ENCODE assay signal across 16 mouse cellular contexts in the genomic region with DNA sequence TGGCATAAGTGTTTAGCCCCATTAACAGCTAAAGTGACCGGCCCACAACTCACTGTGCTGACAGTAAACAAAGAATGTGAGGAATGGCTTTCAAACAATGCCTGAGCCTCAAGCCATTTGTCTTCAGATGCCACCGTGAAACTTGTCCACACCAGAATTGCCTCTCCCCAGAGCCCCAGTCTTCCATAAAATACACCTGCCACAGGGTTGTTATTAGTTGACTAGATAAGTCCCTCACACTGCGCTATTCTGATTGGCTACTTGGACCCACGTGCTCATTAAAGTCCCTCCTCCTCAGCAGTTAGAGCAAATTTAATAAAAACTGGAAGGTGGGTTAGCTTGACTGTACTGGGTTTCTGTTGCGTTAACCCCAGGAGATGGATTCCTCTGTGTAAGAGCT.
"Had no signal": no experiment of that assay in that cellular context is flagged by ENCODE, and none has a peak within 500 bp of the region (broad histone marks: within the 10 kb centered on the region; RNA-seq: fewer than 3 reads in every experiment).

No protein-coding gene starts in this region.

- H3K9me3 ChIP-seq: limb, embryonic 15.5 days; liver, embryonic 13.5 days; lung, embryonic 15.5 days; megakaryocyte, embryonic 14.5 days; midbrain, embryonic 15.5 days; stomach, embryonic 15.5 days had no signal

- H3K4me1 ChIP-seq: liver, embryonic 13.5 days; lung, embryonic 15.5 days; megakaryocyte, embryonic 14.5 days; midbrain, embryonic 15.5 days; stomach, embryonic 15.5 days had no signal

- H3K36me3 ChIP-seq: limb, embryonic 15.5 days; liver, embryonic 13.5 days; lung, embryonic 15.5 days; midbrain, embryonic 15.5 days; stomach, embryonic 15.5 days had no signal

- ATAC-seq: intestine, embryonic 16.5 days; liver, postnatal 0 days; midbrain, embryonic 15.5 days had no signal

- H3K27ac ChIP-seq: limb, embryonic 15.5 days; liver, embryonic 13.5 days; lung, embryonic 15.5 days; macrophage; midbrain, embryonic 15.5 days; stomach, embryonic 15.5 days had no signal

- H3K9ac ChIP-seq: limb, embryonic 15.5 days; liver, embryonic 13.5 days; liver, postnatal 0 days; lung, embryonic 15.5 days; midbrain, embryonic 15.5 days; stomach, embryonic 15.5 days had no signal

- H3K4me3 ChIP-seq: limb, embryonic 15.5 days; liver, embryonic 13.5 days; lung, embryonic 15.5 days; megakaryocyte, embryonic 14.5 days; midbrain, embryonic 15.5 days; stomach, embryonic 15.5 days had no signal

- H3K4me2 ChIP-seq: limb, embryonic 15.5 days; liver, embryonic 13.5 days; lung, embryonic 15.5 days; midbrain, embryonic 15.5 days; stomach, embryonic 15.5 days had no signal

- H3K27me3 ChIP-seq: limb, embryonic 15.5 days; liver, embryonic 13.5 days; lung, embryonic 15.5 days; megakaryocyte, embryonic 14.5 days; midbrain, embryonic 15.5 days; stomach, embryonic 15.5 days had no signal

- DNase-seq: kidney, adult 2 months; kidney, postnatal 25 days; liver, embryonic 13.5 days; liver, postnatal 0 days; lung, postnatal 14 days; retina, postnatal 1 day; right cerebral cortex, postnatal 4 days; spleen, adult 18-20 months; thymus, postnatal 36 days had no signal
